Mouse (Mus musculus): Measurements from ENCODE around the gene Cst7.

GRCm38 (mm10) chr2:150602166-150602565 is 32.0 kb downstream of the Cst7 start:
- TF ChIP-seq CTCF (IDR thresholded peaks at IDR 0.05; ENCODE audit: borderline replicate concordance, extremely low read depth, insufficient read depth, insufficient read length) (no peak), POLR2A (IDR thresholded peaks at IDR 0.05; ENCODE audit: borderline replicate concordance, extremely low read depth, insufficient read depth, insufficient read length, poor library complexity, severe bottlenecking) (no peak)

All from brain, embryonic 14.5 days (tissue).